Mouse (Mus musculus) layer of hippocampus, postnatal 10 days (tissue): ENCODE measurements around the gene Ugt1a5. TPM values are rescaled to one million over a fixed set of nuclear protein-coding genes. Genes with fewer than 3 reads are reported as not detected.

Experiments used
- DNase-seq, 2 experiments: peaks; one replicate each; pipeline ENCODE4 v3.0.0; 2021; ENCODE audit warnings: low spot score in 2 of 2
- total RNA-seq, 2 experiments: library from RNA; stranded (reverse); gene quantifications; 2 replicates each; pipeline ENCODE4 v1.2.3; 2021

Gene Ugt1a5
- total RNA-seq, 2 experiments from 2014 or later = not detected

- DNase-seq = no peak
Observed at GRCm38 (mm10) chr1:88195687-88196086, 29.9 kb downstream of the Ugt1a5 start.

GRCm38 (mm10) chr1:88197443-88197842 lies 31.6 kb downstream of the Ugt1a5 start:
- no peak for DNase-seq

- peak; percentile 47 to 49 for DNase-seq
Observed at GRCm38 (mm10) chr1:88199996-88200395, 34.2 kb downstream of the Ugt1a5 start.

- no peak for DNase-seq
Observed at GRCm38 (mm10) chr1:88200456-88200855, 34.6 kb downstream of the Ugt1a5 start, which contains the start of gene Ugt1a2. Gene Ugt1a2, plus strand, starts transcription at chr1:88200601.

- peak; percentile 74 to 81 for DNase-seq
Observed at GRCm38 (mm10) chr1:88205294-88205922, 39.6 kb downstream of the Ugt1a5 start, which contains the start of gene Dnajb3. Gene Dnajb3, minus strand, starts transcription at chr1:88205782.

GRCm38 (mm10) chr1:88206843-88207479 lies 41.1 kb downstream of the Ugt1a5 start:
- DNase-seq = no peak

GRCm38 (mm10) chr1:88211812-88212211 lies 46.0 kb downstream of the Ugt1a5 start, which contains the start of gene Ugt1a1:
Gene Ugt1a1, plus strand, starts transcription at chr1:88211959.
- DNase-seq = peak in 1 of 2 experiments; percentile 17

GRCm38 (mm10) chr1:88212341-88213045 lies 46.7 kb downstream of the Ugt1a5 start:
- no peak for DNase-seq

- DNase-seq = no peak
Observed at GRCm38 (mm10) chr1:88213061-88213460, 47.2 kb downstream of the Ugt1a5 start.

- DNase-seq = no peak
Observed at GRCm38 (mm10) chr1:88213766-88214461, 48.1 kb downstream of the Ugt1a5 start.

- no peak for DNase-seq
Observed at GRCm38 (mm10) chr1:88214462-88214952, 48.7 kb downstream of the Ugt1a5 start.

GRCm38 (mm10) chr1:88215466-88216380 lies 49.9 kb downstream of the Ugt1a5 start:
- DNase-seq = no peak

GRCm38 (mm10) chr1:88216551-88216950 lies 50.7 kb downstream of the Ugt1a5 start:
- no peak for DNase-seq

- no peak for DNase-seq
Observed at GRCm38 (mm10) chr1:88217144-88217543, 51.3 kb downstream of the Ugt1a5 start.

GRCm38 (mm10) chr1:88217576-88217975 lies 51.8 kb downstream of the Ugt1a5 start:
- DNase-seq = no peak

GRCm38 (mm10) chr1:88218051-88218450 lies 52.2 kb downstream of the Ugt1a5 start:
- peak in 1 of 2 experiments; percentile 15 for DNase-seq

GRCm38 (mm10) chr1:88218591-88218990 lies 52.8 kb downstream of the Ugt1a5 start:
- DNase-seq = no peak

- DNase-seq = no peak
Observed at GRCm38 (mm10) chr1:88219054-88219453, 53.2 kb downstream of the Ugt1a5 start.

GRCm38 (mm10) chr1:88220336-88220735 lies 54.5 kb downstream of the Ugt1a5 start:
- DNase-seq = no peak

GRCm38 (mm10) chr1:88222216-88222615 lies 56.4 kb downstream of the Ugt1a5 start:
- no peak for DNase-seq
